Mouse (Mus musculus) embryonic fibroblast, embryonic 13.5 days (primary cell): Measurements from ENCODE around the gene Phykpl.

ENCODE experiments used
- CTCF ChIP-seq: IDR thresholded peaks from 2 replicates; pipeline ENCODE4 v1.5.1; 2011; ENCODE audit warnings: mild to moderate bottlenecking, control low read depth, low read length, moderate library complexity, borderline replicate concordance; ENCODE audit not compliant: insufficient read depth
- POLR2A ChIP-seq: IDR thresholded peaks from 2 replicates; pipeline ENCODE4 v1.6.1; 2011; ENCODE audit warnings: low read depth, mild to moderate bottlenecking, control low read depth, low read length, moderate library complexity

DNA sequence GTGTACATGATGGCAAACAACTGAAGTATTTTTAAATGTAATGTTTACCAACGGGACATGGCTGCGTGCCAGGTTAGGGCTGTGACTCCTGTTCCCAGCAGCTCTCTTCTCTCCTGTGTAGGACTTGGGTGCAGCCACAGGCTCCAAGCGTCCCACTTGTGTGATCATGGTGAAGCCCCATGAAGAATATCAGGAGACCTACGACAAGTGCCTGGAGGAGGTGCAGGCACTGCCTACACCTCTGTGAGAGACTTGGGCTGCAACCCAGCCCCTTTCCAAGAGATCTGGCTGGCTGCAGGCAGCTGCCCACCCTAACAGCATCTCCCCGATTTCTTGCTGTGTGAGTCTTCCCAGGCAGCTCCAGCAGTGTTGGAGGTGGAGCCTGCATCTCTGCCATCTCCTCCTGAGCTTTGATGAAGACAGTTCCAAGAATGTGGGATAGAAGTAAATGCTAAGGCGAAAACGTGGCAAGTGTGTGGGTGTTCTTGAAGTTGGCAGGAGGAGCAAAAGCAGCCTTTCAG lies 38.5 kb downstream of the Phykpl start:
- no peak for TF ChIP-seq POLR2A
- TF ChIP-seq CTCF, result no peak
